Mouse (Mus musculus) midbrain, embryonic 14.5 days (tissue): Measurements from ENCODE around the gene Smoc1. TPM values are rescaled to one million over a fixed set of nuclear protein-coding genes. Genes with fewer than 3 reads are reported as not detected.

ENCODE experiments used
- ATAC-seq: fragments of 200-750 bp; cut with Nextera tagmentation; 2 replicates; pipeline ENCODE4 v1.8.0; 2017; ENCODE audit warnings: moderate number of reproducible peaks, moderate library complexity; ENCODE audit not compliant: low FRiP score, low TSS enrichment
- DNase-seq: peaks from one replicate; pipeline ENCODE4 v3.0.0-alpha.2; 2015
- H3K27ac ChIP-seq: fragments of 300-500 bp; sonication (generic); replicated peaks from 2 replicates; pipeline ENCODE4 v1.5.1; 2014; ENCODE audit warnings: mild to moderate bottlenecking, low read depth, low read length, moderate library complexity
- H3K27me3 ChIP-seq: fragments of 300-500 bp; sonication (generic); 2 replicates; pipeline ENCODE4 v1.6.1; 2014; ENCODE audit warnings: low read length, control low read depth, mixed read lengths; ENCODE audit not compliant: control insufficient read depth, insufficient read depth
- H3K36me3 ChIP-seq: fragments of 300-500 bp; sonication (generic); 2 replicates; pipeline ENCODE4 v1.6.1; 2014; ENCODE audit warnings: low read length, control low read depth; ENCODE audit not compliant: control insufficient read depth, insufficient read depth
- H3K4me1 ChIP-seq: fragments of 300-500 bp; sonication (generic); 2 replicates; pipeline ENCODE4 v1.6.1; 2014; ENCODE audit warnings: mild to moderate bottlenecking, antibody characterized with exemption, low read length, control low read depth; ENCODE audit not compliant: control insufficient read depth, insufficient read depth
- H3K4me2 ChIP-seq: fragments of 300-500 bp; sonication (generic); 2 replicates; pipeline ENCODE4 v1.6.1; 2014; ENCODE audit warnings: mild to moderate bottlenecking, low read length, moderate library complexity
- H3K4me3 ChIP-seq: fragments of 300-500 bp; sonication (generic); replicated peaks from 2 replicates; pipeline ENCODE4 v1.5.1; 2014; ENCODE audit warnings: low read depth, low read length
- H3K9ac ChIP-seq: fragments of 300-500 bp; sonication (generic); replicated peaks from 2 replicates; pipeline ENCODE4 v1.6.1; 2014; ENCODE audit warnings: mild to moderate bottlenecking, low read length, moderate library complexity
- H3K9me3 ChIP-seq: fragments of 300-500 bp; sonication (generic); 2 replicates; pipeline ENCODE4 v1.6.1; 2016; ENCODE audit warnings: low read length, control low read depth, mixed read lengths; ENCODE audit not compliant: control insufficient read depth
- WGBS: fragments of 180-500 bp; shearing (Covaris S2); extraction: QIAGEN DNeasy Blood & Tissue Kit; methylation state at CpG from one replicate; pipeline ENCODE4 v1.1.7; 2014; 5-methylcytosine and 5-hydroxymethylcytosine counted together
- polyA plus RNA-seq: library from polyadenylated mRNA; unstranded; fragments of >200 nt; fragmentation: Nextera tagmentation; extraction: Ambion mirVana; gene quantifications from 2 replicates; pipeline ENCODE4 v1.2.1, GENCODE M21; 2014

Gene Smoc1
- polyA plus RNA-seq, 1 experiment from 2014 or later: 21.6 TPM

- H3K27ac ChIP-seq: peak overlapping the region; percentile 63
- no peaks in the 10 kb centered on the region for H3K36me3 ChIP-seq
- no peak overlapping the region for H3K4me3 ChIP-seq
- no peak overlapping the region for H3K4me2 ChIP-seq
- H3K9ac ChIP-seq: no peak overlapping the region
- H3K9me3 ChIP-seq: no peaks in the 10 kb centered on the region
- WGBS: 25% methylated on average over 11 of the region's 11 CpGs
- H3K4me1 ChIP-seq: peaks cover 12% of the 10 kb centered on the region; the same call in 1 of the 2 replicates
- no peaks in the 10 kb centered on the region for H3K27me3 ChIP-seq
- ATAC-seq: peak; percentile 80; the same call in 1 of the 2 replicates
- DNase-seq: peak; percentile 59
Measured at GRCm38 (mm10) chr12:81055000-81055705, 28.5 kb downstream of the Smoc1 start.

GRCm38 (mm10) chr12:81055811-81056210 is 29.2 kb downstream of the Smoc1 start:
- Histone ChIP-seq H3K27ac (peak overlapping the region; percentile 63), H3K9ac (no peak overlapping the region), H3K9me3 (no peaks in the 10 kb centered on the region), H3K4me1 (peaks cover 12% of the 10 kb centered on the region; the same call in 1 of the 2 replicates), H3K36me3 (no peaks in the 10 kb centered on the region), H3K27me3 (no peaks in the 10 kb centered on the region), H3K4me2 (no peak overlapping the region), H3K4me3 (no peak overlapping the region)
- ATAC-seq (no peak), DNase-seq (no peak)
- WGBS: 90% methylated on average over 2 of the region's 2 CpGs

- Histone ChIP-seq H3K27ac (no peak overlapping the region), H3K9me3 (no peaks in the 10 kb centered on the region), H3K27me3 (no peaks in the 10 kb centered on the region), H3K4me2 (no peak overlapping the region), H3K36me3 (no peaks in the 10 kb centered on the region), H3K9ac (no peak overlapping the region), H3K4me1 (peaks cover 12% of the 10 kb centered on the region; the same call in 1 of the 2 replicates), H3K4me3 (no peak overlapping the region)
- no peak for DNase-seq
- ATAC-seq: no peak
- WGBS: 77% methylated on average over 4 of the region's 4 CpGs
Measured at GRCm38 (mm10) chr12:81057619-81058018, 31.0 kb downstream of the Smoc1 start.

- H3K36me3 ChIP-seq: no peaks in the 10 kb centered on the region
- no peak for ATAC-seq
- no peaks in the 10 kb centered on the region for H3K27me3 ChIP-seq
- peaks cover 12% of the 10 kb centered on the region; the same call in 1 of the 2 replicates for H3K4me1 ChIP-seq
- H3K9ac ChIP-seq: no peak overlapping the region
- no peak overlapping the region for H3K27ac ChIP-seq
- DNase-seq: no peak
- H3K4me3 ChIP-seq: no peak overlapping the region
- H3K9me3 ChIP-seq: no peaks in the 10 kb centered on the region
- 91% methylated on average over 3 of the region's 3 CpGs for WGBS
- H3K4me2 ChIP-seq: no peak overlapping the region
Measured at GRCm38 (mm10) chr12:81058561-81058960, 32.0 kb downstream of the Smoc1 start.

- Histone ChIP-seq H3K4me2 (no peak overlapping the region), H3K4me1 (no peaks in the 10 kb centered on the region), H3K4me3 (no peak overlapping the region), H3K27ac (no peak overlapping the region), H3K36me3 (no peaks in the 10 kb centered on the region), H3K9ac (no peak overlapping the region), H3K27me3 (no peaks in the 10 kb centered on the region), H3K9me3 (no peaks in the 10 kb centered on the region)
- DNase-seq (no peak), ATAC-seq (no peak)
- 68% methylated on average over 6 of the region's 6 CpGs for WGBS
Measured at GRCm38 (mm10) chr12:81061831-81062361, 35.3 kb downstream of the Smoc1 start.

- Histone ChIP-seq H3K27ac (no peak overlapping the region), H3K4me1 (no peaks in the 10 kb centered on the region), H3K4me2 (no peak overlapping the region), H3K27me3 (no peaks in the 10 kb centered on the region), H3K36me3 (no peaks in the 10 kb centered on the region), H3K9me3 (no peaks in the 10 kb centered on the region), H3K9ac (no peak overlapping the region), H3K4me3 (no peak overlapping the region)
- WGBS: 93% methylated on average over 6 of the region's 6 CpGs
- ATAC-seq (no peak), DNase-seq (no peak)
Measured at GRCm38 (mm10) chr12:81063336-81063955, 36.8 kb downstream of the Smoc1 start.

- no peak overlapping the region for H3K4me3 ChIP-seq
- WGBS: 10% methylated on average over 2 of the region's 2 CpGs
- no peaks in the 10 kb centered on the region; the same call in 1 of the 2 replicates for H3K36me3 ChIP-seq
- peaks cover 5% of the 10 kb centered on the region for H3K4me1 ChIP-seq
- no peaks in the 10 kb centered on the region for H3K27me3 ChIP-seq
- H3K4me2 ChIP-seq: no peak overlapping the region
- ATAC-seq (no peak; the same call in 1 of the 2 replicates), DNase-seq (peak; percentile 45)
- no peak overlapping the region for H3K27ac ChIP-seq
- H3K9ac ChIP-seq: no peak overlapping the region
- H3K9me3 ChIP-seq: peaks cover 3% of the 10 kb centered on the region
Measured at GRCm38 (mm10) chr12:81074139-81074538, 47.5 kb downstream of the Smoc1 start.

GRCm38 (mm10) chr12:81074941-81075340 is 48.3 kb downstream of the Smoc1 start:
- no peak overlapping the region for H3K9ac ChIP-seq
- H3K36me3 ChIP-seq: no peaks in the 10 kb centered on the region; the same call in 1 of the 2 replicates
- no peak overlapping the region for H3K4me2 ChIP-seq
- 87% methylated on average over 3 of the region's 3 CpGs for WGBS
- ATAC-seq (no peak), DNase-seq (no peak)
- no peak overlapping the region for H3K4me3 ChIP-seq
- no peaks in the 10 kb centered on the region for H3K27me3 ChIP-seq
- peaks cover 4% of the 10 kb centered on the region for H3K9me3 ChIP-seq
- peaks cover 5% of the 10 kb centered on the region for H3K4me1 ChIP-seq
- H3K27ac ChIP-seq: no peak overlapping the region
